ENCODE assay signal across 26 mouse cellular contexts in genomic region chr4:141704625-141705024, GRCm38 (mm10). TPM values are rescaled to one million over a fixed set of nuclear protein-coding genes. Genes with fewer than 3 reads are reported as not detected.
DNase-seq lines count a peak whose midpoint lies in the region; ATAC-seq lines count a peak whose summit lies in the region.
"Had no signal": no experiment of that assay in that cellular context is flagged by ENCODE, and none has a peak within 500 bp of the region (broad histone marks: within the 10 kb centered on the region; RNA-seq: fewer than 3 reads in every experiment).

No protein-coding gene starts in this region.

- no peaks in the 10 kb centered on the region for H3K4me1 ChIP-seq in forebrain, embryonic 13.5 days
- no peaks in the 10 kb centered on the region for H3K4me1 ChIP-seq in forebrain, embryonic 11.5 days (replicated peaks; ENCODE audit: control insufficient read depth, insufficient read depth, low read length)
- H3K4me1 ChIP-seq in midbrain, embryonic 13.5 days (replicated peaks): no peaks in the 10 kb centered on the region
- H3K4me1 ChIP-seq in midbrain, embryonic 16.5 days (ENCODE audit: control insufficient read depth, insufficient read depth, low read length): no peaks in the 10 kb centered on the region
- H3K4me1 ChIP-seq: embryonic facial prominence, embryonic 13.5 days; midbrain, embryonic 10.5 days; neural tube, embryonic 15.5 days had no signal

- 89% methylated on average over 2 of the region's 2 CpGs for WGBS in forebrain, embryonic 13.5 days
- WGBS in forebrain, embryonic 11.5 days: 91% methylated on average over 2 of the region's 2 CpGs
- 95% methylated on average over 2 of the region's 2 CpGs for WGBS in midbrain, embryonic 13.5 days
- 90% methylated on average over 2 of the region's 2 CpGs for WGBS in midbrain, embryonic 16.5 days

- H3K9ac ChIP-seq in forebrain, embryonic 13.5 days: no peak overlapping the region
- no peak overlapping the region for H3K9ac ChIP-seq in forebrain, embryonic 11.5 days (ENCODE audit: low read length)
- no peak overlapping the region for H3K9ac ChIP-seq in midbrain, embryonic 13.5 days (replicated peaks)
- no peak overlapping the region for H3K9ac ChIP-seq in midbrain, embryonic 16.5 days (ENCODE audit: low read depth, low read length)
- H3K9ac ChIP-seq: embryonic facial prominence, embryonic 13.5 days; neural tube, embryonic 15.5 days had no signal

- no peak for ATAC-seq in forebrain, embryonic 13.5 days
- no peak for ATAC-seq in forebrain, embryonic 11.5 days (replicated peaks; ENCODE audit: low FRiP score)
- no peak for ATAC-seq in midbrain, embryonic 13.5 days
- no peak for ATAC-seq in midbrain, embryonic 16.5 days
- no peak for ATAC-seq in frontal cortex, adult (ENCODE audit: low TSS enrichment)

- no peaks in the 10 kb centered on the region for H3K27me3 ChIP-seq in forebrain, embryonic 13.5 days
- H3K27me3 ChIP-seq in forebrain, embryonic 11.5 days (ENCODE audit: control insufficient read depth, insufficient read depth, low read length): no peaks in the 10 kb centered on the region
- no peaks in the 10 kb centered on the region for H3K27me3 ChIP-seq in midbrain, embryonic 13.5 days
- H3K27me3 ChIP-seq in midbrain, embryonic 16.5 days (ENCODE audit: control insufficient read depth, insufficient read depth, low read depth, low read length): no peaks in the 10 kb centered on the region
- H3K27me3 ChIP-seq: CH12.LX; embryonic facial prominence, embryonic 13.5 days; neural tube, embryonic 15.5 days had no signal

- peak overlapping the region; percentile 32 for H3K27ac ChIP-seq in forebrain, embryonic 13.5 days
- no peak overlapping the region for H3K27ac ChIP-seq in forebrain, embryonic 11.5 days (ENCODE audit: low read depth, low read length)
- 0 out of 2 replicates have a peak overlapping the region, but pooled peaks have one; percentile 25 for H3K27ac ChIP-seq in midbrain, embryonic 13.5 days
- no peak overlapping the region for H3K27ac ChIP-seq in midbrain, embryonic 16.5 days (ENCODE audit: low read length)
- H3K27ac ChIP-seq: embryonic facial prominence, embryonic 13.5 days; midbrain, embryonic 10.5 days; neural tube, embryonic 15.5 days; stomach, postnatal 0 days had no signal

- H3K9me3 ChIP-seq in forebrain, embryonic 13.5 days (replicated peaks): no peaks in the 10 kb centered on the region
- H3K9me3 ChIP-seq in forebrain, embryonic 11.5 days (ENCODE audit: control insufficient read depth, low read length): no peaks in the 10 kb centered on the region
- no peaks in the 10 kb centered on the region for H3K9me3 ChIP-seq in midbrain, embryonic 13.5 days
- no peaks in the 10 kb centered on the region for H3K9me3 ChIP-seq in midbrain, embryonic 16.5 days (replicated peaks; ENCODE audit: control insufficient read depth, low read length, poor library complexity, severe bottlenecking)
- H3K9me3 ChIP-seq: embryonic facial prominence, embryonic 13.5 days; G1E; midbrain, embryonic 10.5 days; neural tube, embryonic 15.5 days had no signal

- peaks cover 100% of the 10 kb centered on the region for H3K36me3 ChIP-seq in forebrain, embryonic 13.5 days (ENCODE audit: poor library complexity, severe bottlenecking)
- peaks cover 4% of the 10 kb centered on the region; the same call in 1 of the 2 replicates for H3K36me3 ChIP-seq in forebrain, embryonic 11.5 days (ENCODE audit: control insufficient read depth, insufficient read depth, low read length)
- peaks cover 93% of the 10 kb centered on the region for H3K36me3 ChIP-seq in midbrain, embryonic 13.5 days
- peaks cover 21% of the 10 kb centered on the region for H3K36me3 ChIP-seq in midbrain, embryonic 16.5 days (ENCODE audit: control insufficient read depth, insufficient read depth, low read length)

- H3K4me3 ChIP-seq in forebrain, embryonic 13.5 days: no peak overlapping the region
- H3K4me3 ChIP-seq in forebrain, embryonic 11.5 days (ENCODE audit: low read depth, low read length): no peak overlapping the region
- H3K4me3 ChIP-seq in midbrain, embryonic 13.5 days (replicated peaks): no peak overlapping the region
- H3K4me3 ChIP-seq in midbrain, embryonic 16.5 days (ENCODE audit: low read depth, low read length): no peak overlapping the region
- H3K4me3 ChIP-seq: embryonic facial prominence, embryonic 13.5 days; midbrain, embryonic 10.5 days; neural tube, embryonic 15.5 days had no signal

- no peak overlapping the region for H3K4me2 ChIP-seq in forebrain, embryonic 13.5 days
- H3K4me2 ChIP-seq in forebrain, embryonic 11.5 days (ENCODE audit: low read depth, low read length, severe bottlenecking): no peak overlapping the region
- H3K4me2 ChIP-seq in midbrain, embryonic 13.5 days (replicated peaks): no peak overlapping the region
- no peak overlapping the region for H3K4me2 ChIP-seq in midbrain, embryonic 16.5 days (ENCODE audit: low read length)
- H3K4me2 ChIP-seq: embryonic facial prominence, embryonic 13.5 days; neural tube, embryonic 15.5 days had no signal

- no peak for DNase-seq in forebrain, embryonic 11.5 days (ENCODE audit: low spot score)
- peak; percentile 96 for DNase-seq in heart, adult 11 months
- no peak for DNase-seq in heart, postnatal 14 days
- DNase-seq: B cell, adult 2 months; cerebellum, adult 8-10 months; cerebellum, postnatal 36 days; embryo, embryonic 11 days; kidney, adult 9 months; thymus, adult 2 months; thymus, postnatal 4 days had no signal

- intact Hi-C loops in heart, postnatal 14 days (cut with DNase I): loop anchor here (5.0 kb wide), 2 partner anchors 67 to 87 kb away; partner anchors contain the start of gene Tmem82

RNA-seq across cellular contexts. Expression of gene Ddi2, which starts 18.6 kb away (rescaled TPM):
- 14.7 TPM in 2 replicates for polyA plus RNA-seq in forebrain, embryonic 13.5 days (2015; fragmentation: Nextera tagmentation; extraction: Ambion mirVana)
- 22.6 and 24.2 TPM in 2 replicates for polyA plus RNA-seq in forebrain, embryonic 11.5 days (2014; fragmentation: Nextera tagmentation; extraction: Ambion mirVana)
- 10 to 100 TPM; 39.0 to 40.4 TPM for total RNA-seq in heart, postnatal 14 days (2021)
- polyA plus RNA-seq in midbrain, embryonic 13.5 days (2015; fragmentation: Nextera tagmentation; extraction: Ambion mirVana): 15.7 and 16.6 TPM in 2 replicates
- polyA plus RNA-seq in midbrain, embryonic 16.5 days (2015; fragmentation: Nextera tagmentation; extraction: Ambion mirVana): 10.0 and 12.6 TPM in 2 replicates

RNA-seq across cellular contexts. Expression of gene Rsc1a1, which starts 19.2 kb away (rescaled TPM):
- polyA plus RNA-seq in forebrain, embryonic 13.5 days (2015; fragmentation: Nextera tagmentation; extraction: Ambion mirVana): 0.21 and 2.8 TPM in 2 replicates
- polyA plus RNA-seq in forebrain, embryonic 11.5 days (2014; fragmentation: Nextera tagmentation; extraction: Ambion mirVana): 2.4 TPM in 1 of 2 replicates, not detected in the other
- not detected for total RNA-seq in heart, postnatal 14 days (2021)
- polyA plus RNA-seq in midbrain, embryonic 13.5 days (2015; fragmentation: Nextera tagmentation; extraction: Ambion mirVana): 0.48 TPM in 1 of 2 replicates, not detected in the other
- polyA plus RNA-seq in midbrain, embryonic 16.5 days (2015; fragmentation: Nextera tagmentation; extraction: Ambion mirVana): 1.7 TPM in 1 of 2 replicates, not detected in the other
- total RNA-seq: layer of hippocampus, postnatal 36 days had no signal
- polyA plus RNA-seq: embryonic facial prominence, embryonic 13.5 days; hindbrain, embryonic 16.5 days; intestine, embryonic 16.5 days; liver, embryonic 16.5 days; lung, embryonic 16.5 days; neural tube, embryonic 15.5 days; stomach, postnatal 0 days had no signal

RNA-seq across cellular contexts. Expression of gene Plekhm2, which starts 39.9 kb away (rescaled TPM):
- 6.1 and 7.2 TPM in 2 replicates for polyA plus RNA-seq in forebrain, embryonic 13.5 days (2015; fragmentation: Nextera tagmentation; extraction: Ambion mirVana)
- 4.2 and 4.6 TPM in 2 replicates for polyA plus RNA-seq in forebrain, embryonic 11.5 days (2014; fragmentation: Nextera tagmentation; extraction: Ambion mirVana)
- 100 to 1,000 TPM; 101 to 103 TPM for total RNA-seq in heart, postnatal 14 days (2021)
- 7.5 and 8.3 TPM in 2 replicates for polyA plus RNA-seq in midbrain, embryonic 13.5 days (2015; fragmentation: Nextera tagmentation; extraction: Ambion mirVana)
- polyA plus RNA-seq in midbrain, embryonic 16.5 days (2015; fragmentation: Nextera tagmentation; extraction: Ambion mirVana): 7.9 and 8.4 TPM in 2 replicates

RNA-seq across cellular contexts. Expression of gene Agmat, which starts 41.8 kb away (rescaled TPM):
- not detected in 2 replicates for polyA plus RNA-seq in forebrain, embryonic 13.5 days (2015; fragmentation: Nextera tagmentation; extraction: Ambion mirVana)
- not detected in 2 replicates for polyA plus RNA-seq in forebrain, embryonic 11.5 days (2014; fragmentation: Nextera tagmentation; extraction: Ambion mirVana)
- total RNA-seq in heart, postnatal 14 days (2021): under 1 TPM; 0.72 to 0.98 TPM
- not detected in 2 replicates for polyA plus RNA-seq in midbrain, embryonic 13.5 days (2015; fragmentation: Nextera tagmentation; extraction: Ambion mirVana)
- polyA plus RNA-seq in midbrain, embryonic 16.5 days (2015; fragmentation: Nextera tagmentation; extraction: Ambion mirVana): not detected in 2 replicates
- total RNA-seq: CH12.LX; hematopoietic stem cell, adult 5-6 weeks had no signal
- polyA plus RNA-seq: embryonic facial prominence, embryonic 13.5 days; G1E; midbrain, embryonic 10.5 days; neural tube, embryonic 15.5 days had no signal

Comparison
In these comparisons a context has a peak if more than half of its experiments do, and no peak if none do; other contexts are left out.
1. H3K27ac ChIP-seq: peak in forebrain, embryonic 13.5 days (single experiment) and midbrain, embryonic 13.5 days (single experiment); none in forebrain, embryonic 11.5 days (single experiment) and midbrain, embryonic 16.5 days (single experiment).